Mouse (Mus musculus): Measurements from ENCODE around the gene Nup35.

Nup35 gene

GRCm38 (mm10) chr2:80616854-80617737, at the start of gene Nup35, which contains the start of gene Dusp19:
Gene Nup35 (plus strand): TSS chr2:80617236.
Gene Dusp19 (plus strand): TSS chr2:80617045.
- peak; percentile 82 for DNase-seq (ENCODE audit: low read depth)

- DNase-seq (ENCODE audit: low read depth) = no peak
Measured at GRCm38 (mm10) chr2:80567411-80567810, 49.6 kb upstream of the Nup35 start.

DNA sequence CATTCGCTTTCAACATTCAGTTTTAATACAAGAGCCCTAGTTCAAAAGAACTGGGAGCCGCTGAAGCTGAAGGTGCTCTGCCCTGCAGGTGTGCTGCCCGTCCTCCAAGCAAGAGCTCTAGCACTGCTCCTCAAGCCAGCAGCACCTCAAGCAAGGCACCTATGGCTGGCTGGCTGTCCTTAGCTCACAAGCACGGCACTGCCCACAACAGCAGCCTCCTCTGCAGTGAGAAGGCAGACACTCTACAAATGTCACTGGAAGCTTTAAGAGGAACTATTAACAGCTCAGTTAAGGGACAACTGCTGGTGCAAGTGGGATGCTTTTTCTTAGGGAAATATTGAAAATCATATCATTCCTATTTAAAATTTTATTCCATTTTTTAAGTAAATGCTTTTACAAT, 46.4 kb upstream of the Nup35 start:
- no peak for DNase-seq (ENCODE audit: low read depth)

- no peak for DNase-seq (ENCODE audit: low read depth)
Measured at GRCm38 (mm10) chr2:80577286-80577685, 39.8 kb upstream of the Nup35 start.

DNA sequence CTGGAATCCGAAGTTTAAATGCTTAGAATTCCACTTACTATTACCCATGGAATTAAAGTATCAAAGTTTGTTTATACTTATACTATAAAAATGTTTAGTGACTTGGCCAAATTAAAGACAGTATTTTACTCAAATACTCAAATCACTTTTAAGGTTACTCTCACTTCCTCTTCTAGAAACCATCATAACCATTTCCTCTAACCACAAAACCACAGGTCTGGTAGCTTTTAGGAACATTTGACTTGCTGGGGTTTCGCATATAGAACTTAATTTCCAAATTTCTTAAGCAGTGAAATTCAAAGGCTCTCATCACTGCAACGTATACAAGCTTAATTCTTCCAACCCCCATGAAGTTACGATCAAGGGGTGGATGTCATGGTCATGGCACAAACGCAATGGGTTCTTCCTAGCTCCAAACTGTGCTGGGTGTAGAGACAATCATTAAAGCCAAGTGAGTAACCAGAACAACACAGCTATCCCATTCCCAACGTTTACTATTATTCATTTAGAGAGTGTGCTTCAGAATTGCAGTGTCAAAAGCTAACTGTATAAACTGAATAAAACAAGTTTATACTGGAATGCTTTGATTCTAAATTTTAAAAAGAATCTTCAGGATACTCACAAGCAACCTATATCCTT, 37.7 kb upstream of the Nup35 start:
- peak; percentile 54 for DNase-seq (ENCODE audit: low read depth)

DNA sequence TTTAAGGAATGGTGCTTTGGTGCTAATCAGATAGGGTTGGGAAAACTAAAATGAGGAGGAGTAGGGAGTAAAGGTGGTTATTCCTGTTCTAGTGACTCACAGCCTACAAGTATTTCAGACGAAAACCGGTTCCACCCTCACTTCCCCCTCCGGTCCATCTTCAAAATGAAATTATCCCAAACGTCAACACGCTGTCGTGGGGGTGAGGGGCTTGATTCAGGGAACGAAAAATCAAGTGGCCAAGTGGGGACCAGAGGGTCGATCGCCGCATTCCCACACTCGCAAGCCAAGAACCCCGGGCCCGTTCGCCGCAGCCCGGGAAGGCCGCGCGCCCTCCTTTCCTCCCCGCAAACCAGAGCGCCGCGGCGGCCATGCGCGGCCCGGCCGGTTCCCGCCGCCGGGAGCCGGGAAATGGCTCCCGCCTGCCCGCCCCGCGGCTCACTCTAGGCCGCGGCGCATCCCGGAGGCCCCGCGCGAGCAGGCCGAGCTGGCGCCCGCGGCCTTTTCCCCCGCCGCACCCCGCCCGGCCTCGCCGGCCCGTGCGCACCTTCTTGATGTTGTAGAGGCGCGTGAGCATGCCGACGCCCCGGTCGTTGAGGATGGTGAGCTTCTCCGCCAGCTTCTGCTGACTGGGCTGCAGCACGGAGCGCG, 36.6 kb upstream of the Nup35 start:
- DNase-seq (ENCODE audit: low read depth) = peak; percentile 5

- peak; percentile 40 for DNase-seq (ENCODE audit: low read depth)
Measured at GRCm38 (mm10) chr2:80581043-80581711, 35.9 kb upstream of the Nup35 start, which contains the start of gene Nckap1. Gene Nckap1 (minus strand): TSS chr2:80581380.

DNA sequence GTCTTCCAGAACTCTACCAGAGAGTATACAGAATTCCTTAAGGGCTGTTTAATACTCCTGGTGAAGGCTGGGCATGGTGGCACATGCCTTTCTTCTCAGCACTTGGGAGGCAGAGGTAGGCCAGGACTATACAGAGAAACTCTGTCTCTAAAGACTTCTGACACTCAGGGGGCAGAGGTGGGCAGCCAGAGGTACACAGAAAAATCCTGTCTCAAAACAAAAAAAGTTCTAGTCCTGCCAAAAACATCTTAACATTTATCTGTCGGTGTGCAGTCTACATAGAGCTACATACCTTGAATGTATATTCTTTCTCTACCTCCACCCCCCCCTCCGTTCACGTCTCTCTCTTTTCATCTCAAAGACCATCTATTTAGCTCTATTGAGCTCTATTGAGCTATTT, 34.7 kb upstream of the Nup35 start:
- DNase-seq (ENCODE audit: low read depth) = no peak

- DNase-seq (ENCODE audit: low read depth) = no peak
Measured at GRCm38 (mm10) chr2:80594215-80594918, 22.7 kb upstream of the Nup35 start.

GRCm38 (mm10) chr2:80596960-80597359, 20.1 kb upstream of the Nup35 start:
- DNase-seq (ENCODE audit: low read depth) = no peak

DNA sequence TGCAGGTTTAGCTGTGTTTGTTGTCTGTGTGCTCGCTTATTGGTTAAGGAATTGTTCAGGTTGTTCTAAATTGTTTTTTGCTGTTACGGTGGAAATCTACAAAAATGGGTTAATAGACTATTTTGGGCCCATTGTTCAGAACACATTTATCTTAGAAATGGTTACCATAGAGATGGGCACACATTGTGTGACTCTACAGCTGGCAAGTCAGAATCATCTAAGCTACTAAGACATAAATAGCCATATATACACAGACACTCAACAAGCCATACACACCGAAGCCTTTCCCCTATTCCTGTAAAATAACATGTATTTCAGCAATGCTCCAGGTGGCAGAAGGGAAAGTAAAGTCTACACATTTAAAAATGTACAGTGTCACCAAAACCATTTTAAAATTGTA, 17.2 kb upstream of the Nup35 start:
- DNase-seq (ENCODE audit: low read depth) = no peak

- no peak for DNase-seq (ENCODE audit: low read depth)
Measured at GRCm38 (mm10) chr2:80600611-80601010, 16.4 kb upstream of the Nup35 start.

DNA sequence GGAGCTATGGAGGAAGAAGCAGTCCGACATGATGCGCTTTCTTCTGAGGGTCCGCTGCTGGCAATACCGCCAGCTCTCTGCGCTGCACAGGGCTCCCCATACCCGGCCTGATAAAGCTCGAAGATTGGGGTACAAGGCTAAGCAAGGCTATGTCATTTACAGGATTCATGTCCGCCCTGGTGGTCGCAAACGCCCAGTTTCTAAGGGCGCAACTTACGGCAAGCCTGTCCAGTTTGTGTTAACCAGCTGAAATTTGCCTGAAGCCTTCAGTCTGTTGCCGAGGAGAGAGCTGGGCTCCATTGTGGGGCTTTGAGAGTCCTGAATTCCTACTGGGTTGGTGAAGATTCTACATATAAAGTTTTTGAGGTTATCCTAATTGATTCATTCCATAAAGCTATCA, 14.3 kb upstream of the Nup35 start:
- no peak for DNase-seq (ENCODE audit: low read depth)

- DNase-seq (ENCODE audit: low read depth) = no peak
Measured at GRCm38 (mm10) chr2:80603771-80604426, 13.1 kb upstream of the Nup35 start.

DNA sequence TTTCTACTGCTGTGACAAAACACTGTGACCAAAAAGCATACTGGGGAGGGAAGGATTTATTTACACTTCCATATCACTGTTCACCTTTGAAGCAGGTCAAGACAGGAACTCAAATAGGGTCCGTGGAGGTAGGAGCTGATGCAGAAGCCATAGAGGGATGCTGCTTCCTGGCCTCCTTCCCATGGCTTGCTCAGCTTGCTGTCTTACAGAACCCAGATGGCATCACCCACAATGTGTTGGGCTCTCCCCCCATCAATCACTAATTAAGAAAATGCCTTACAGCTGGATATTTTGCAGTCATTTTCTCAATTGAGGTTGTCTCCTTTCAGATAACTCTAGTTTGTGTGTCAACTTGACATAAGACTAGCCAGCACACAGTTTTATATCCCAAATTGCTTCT, 4.8 kb upstream of the Nup35 start:
- DNase-seq (ENCODE audit: low read depth) = no peak

GRCm38 (mm10) chr2:80612796-80613195, 4.2 kb upstream of the Nup35 start:
- no peak for DNase-seq (ENCODE audit: low read depth)

DNA sequence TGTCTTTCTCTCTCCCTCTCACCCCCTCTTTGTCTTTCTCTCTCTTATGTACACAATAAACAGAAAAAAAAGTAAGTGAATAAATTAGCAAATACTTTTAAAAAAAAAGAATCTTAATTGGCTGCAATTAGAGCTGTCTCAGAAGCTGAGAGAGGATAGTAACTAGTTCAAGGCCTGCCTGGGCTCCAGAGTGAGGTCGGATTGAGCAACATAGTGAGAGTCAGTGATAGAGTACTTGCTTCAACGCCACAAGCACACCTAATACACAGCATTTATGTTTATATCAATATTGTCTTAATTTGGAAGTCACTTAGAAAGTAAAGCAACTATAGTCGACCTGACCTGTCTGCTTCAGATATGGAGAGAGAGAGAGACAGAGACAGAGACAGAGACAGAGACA, 2.0 kb downstream of the Nup35 start:
- no peak for DNase-seq (ENCODE audit: low read depth)

DNA sequence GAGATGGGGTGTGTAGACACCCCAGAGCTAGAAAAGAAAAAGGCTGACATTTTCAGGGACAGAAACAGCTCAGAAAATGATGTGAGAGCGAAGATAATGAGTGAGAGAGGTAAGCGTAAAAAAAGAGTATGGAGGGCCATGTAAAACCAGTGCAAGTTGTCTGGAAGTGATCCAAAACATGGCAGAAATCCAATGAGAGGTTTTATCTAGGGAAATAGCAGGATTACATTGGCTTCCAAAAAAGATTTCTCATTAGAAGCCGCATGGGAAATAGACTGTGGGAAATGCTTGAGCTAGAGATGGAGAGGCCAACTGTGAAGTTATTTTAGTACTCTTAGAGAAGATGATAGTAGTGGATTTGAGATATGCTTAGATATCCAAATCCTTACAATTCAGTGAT, 4.9 kb downstream of the Nup35 start:
- no peak for DNase-seq (ENCODE audit: low read depth)

DNA sequence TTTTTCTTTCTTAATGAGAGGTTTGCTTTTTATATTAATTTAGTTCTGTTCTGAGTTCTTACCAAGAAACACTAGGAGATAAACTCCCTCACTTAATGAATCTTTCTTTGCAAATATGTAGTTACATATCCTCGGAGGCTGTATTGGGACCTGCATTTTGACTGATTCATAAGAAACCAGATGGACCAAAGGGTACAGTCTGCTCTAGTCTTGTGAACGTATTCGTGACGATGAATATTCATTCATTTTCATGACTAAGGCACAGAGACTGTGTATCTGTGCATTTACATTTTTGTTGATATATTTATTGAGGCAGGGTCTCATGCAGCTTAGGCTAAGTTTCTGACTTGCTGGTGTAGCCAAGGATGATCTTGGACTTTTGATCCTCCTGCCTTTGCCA, 7.5 kb downstream of the Nup35 start:
- DNase-seq (ENCODE audit: low read depth) = no peak

GRCm38 (mm10) chr2:80632336-80633026, 15.4 kb downstream of the Nup35 start:
- DNase-seq (ENCODE audit: low read depth) = no peak

All from c-Kit-positive CD71-negative TER-119-negative erythroid progenitor cells, embryonic 14.5 days (primary cell).